Mouse (Mus musculus) limb, embryonic 14.5 days (tissue): ENCODE data around the gene Ghrl. TPM values are rescaled to one million over a fixed set of nuclear protein-coding genes. Genes with fewer than 3 reads are reported as not detected.

ENCODE experiments used
- ATAC-seq: fragments of 200-750 bp; cut with Nextera tagmentation; 2 replicates; pipeline ENCODE4 v1.8.0; 2017; ENCODE audit warnings: low read depth, moderate number of reproducible peaks, moderate TSS enrichment; ENCODE audit not compliant: low FRiP score
- DNase-seq: peaks from one replicate; pipeline ENCODE4 v3.0.0-alpha.2; 2015; ENCODE audit warnings: low spot score
- H3K27ac ChIP-seq: fragments of 300-500 bp; sonication (generic); replicated peaks from 2 replicates; pipeline ENCODE4 v1.5.1; 2014; ENCODE audit warnings: low read depth, mild to moderate bottlenecking, low read length, moderate library complexity, mixed read lengths
- H3K27me3 ChIP-seq: fragments of 300-500 bp; sonication (generic); 2 replicates; pipeline ENCODE4 v1.6.1; 2014; ENCODE audit warnings: low read length, mixed read lengths; ENCODE audit not compliant: control insufficient read depth, insufficient read depth
- H3K36me3 ChIP-seq: fragments of 300-500 bp; sonication (generic); 2 replicates; pipeline ENCODE4 v1.6.1; 2014; ENCODE audit warnings: mild to moderate bottlenecking, low read length, moderate library complexity, mixed read lengths; ENCODE audit not compliant: control insufficient read depth, insufficient read depth
- H3K4me1 ChIP-seq: fragments of 300-500 bp; sonication (generic); 2 replicates; pipeline ENCODE4 v1.6.1; 2014; ENCODE audit warnings: antibody characterized with exemption, low read length, mixed read lengths; ENCODE audit not compliant: control insufficient read depth, insufficient read depth
- H3K4me2 ChIP-seq: fragments of 300-500 bp; sonication (generic); replicated peaks from 2 replicates; pipeline ENCODE4 v1.6.1; 2014; ENCODE audit warnings: low read depth, mild to moderate bottlenecking, low read length, moderate library complexity; ENCODE audit not compliant: severe bottlenecking
- H3K4me3 ChIP-seq: fragments of 300-500 bp; sonication (generic); replicated peaks from 2 replicates; pipeline ENCODE4 v1.5.1; 2014; ENCODE audit warnings: low read length
- H3K9ac ChIP-seq: fragments of 300-500 bp; sonication (generic); 2 replicates; pipeline ENCODE4 v1.6.1; 2014; ENCODE audit warnings: mild to moderate bottlenecking, low read depth, low read length, moderate library complexity; ENCODE audit not compliant: severe bottlenecking
- H3K9me3 ChIP-seq: fragments of 300-500 bp; sonication (generic); 2 replicates; pipeline ENCODE4 v1.6.1; 2016; ENCODE audit warnings: low read length; ENCODE audit not compliant: control insufficient read depth
- POLR2A ChIP-seq: fragments of 200-500 bp; IDR thresholded peaks from 2 replicates; pipeline ENCODE4 v1.8.0; 2012; ENCODE audit warnings: inconsistent platforms, mild to moderate bottlenecking, moderate library complexity, borderline replicate concordance; ENCODE audit not compliant: insufficient read depth, insufficient read length; ENCODE audit errors: extremely low read depth
- WGBS: fragments of 180-500 bp; shearing (Covaris S2); extraction: QIAGEN DNeasy Blood & Tissue Kit; methylation state at CpG from one replicate; pipeline ENCODE4 v1.1.7; 2014; 5-methylcytosine and 5-hydroxymethylcytosine counted together
- polyA plus RNA-seq, 2 experiments: library from polyadenylated mRNA; depleted of rRNA in 1 of 2; stranded (reverse) in 1 of 2; unstranded in 1 of 2; fragments of >200 nt; fragmentation: Nextera tagmentation in 1 of 2; extraction: Ambion mirVana in 1 of 2; gene quantifications; 2 replicates each; pipeline versions ENCODE4 v1.2.1 to v1.2.3; 2012 to 2014

Gene Ghrl
- polyA plus RNA-seq, 2 experiments: 0.11 TPM; not detected in 1

- Histone ChIP-seq H3K27me3 (no peaks in the 10 kb centered on the region), H3K4me3 (peak within 1 kb of the TSS; percentile 66), H3K9me3 (no peaks in the 10 kb centered on the region), H3K4me2 (peak within 1 kb of the TSS; percentile 66), H3K4me1 (peaks cover 7% of the 10 kb centered on the region; the same call in 1 of the 2 replicates), H3K36me3 (peaks cover 23% of the 10 kb centered on the region), H3K27ac (peak within 1 kb of the TSS; percentile 58; the same call in 1 of the 2 replicates), H3K9ac (peak within 1 kb of the TSS; percentile 69)
- 8% methylated on average over 41 of the region's 41 CpGs for WGBS
- ATAC-seq (peak; percentile 87), DNase-seq (peak; percentile 85)
- 0 out of 2 replicates have a peak, but pooled peaks have one; percentile 39 for TF ChIP-seq POLR2A
Measured at GRCm38 (mm10) chr6:113740236-113741217, 20.8 kb upstream of the Ghrl start, which contains the start of gene Sec13. Sec13 (minus strand) TSS chr6:113740743.

DNA sequence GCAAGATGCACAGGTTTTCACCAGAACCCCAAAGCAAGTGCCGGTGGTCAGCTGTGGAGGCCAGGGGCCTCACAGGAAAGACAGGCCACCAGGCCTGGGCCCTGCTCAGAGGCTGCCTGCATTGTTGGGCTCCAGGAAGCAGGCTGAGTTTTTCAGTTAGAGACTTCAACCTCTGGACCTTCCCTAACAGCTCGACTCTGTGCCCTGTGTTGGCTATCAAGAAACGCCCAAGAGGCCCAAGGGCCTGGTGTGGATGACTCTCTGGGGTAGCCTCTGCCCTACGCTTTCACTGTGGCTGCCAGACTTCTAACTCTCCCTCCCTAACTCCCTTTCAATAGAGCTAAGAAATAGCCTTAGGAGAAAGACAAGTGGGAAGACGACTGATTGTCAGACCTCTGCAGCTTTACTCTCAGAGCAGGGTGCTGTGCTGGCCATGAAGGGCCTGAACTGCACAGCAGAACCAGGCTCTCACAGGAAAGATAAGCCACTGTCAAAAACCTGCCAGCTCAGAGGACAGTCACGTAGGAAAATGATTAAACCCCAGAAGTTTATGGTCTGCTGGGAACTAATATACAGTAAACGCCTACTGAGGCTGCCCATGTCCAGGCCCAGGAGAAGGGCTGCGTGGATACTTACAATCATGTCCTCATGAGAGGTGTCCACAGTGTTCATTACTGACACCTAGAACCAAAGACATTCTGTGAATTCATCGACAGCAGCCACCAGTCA lies 17.8 kb upstream of the Ghrl start:
- no peaks in the 10 kb centered on the region for H3K27me3 ChIP-seq
- TF ChIP-seq POLR2A: no peak
- no peak overlapping the region for H3K4me3 ChIP-seq
- ATAC-seq: no peak
- H3K9me3 ChIP-seq: no peaks in the 10 kb centered on the region
- no peak overlapping the region for H3K4me2 ChIP-seq
- no peak overlapping the region for H3K9ac ChIP-seq
- H3K27ac ChIP-seq: no peak overlapping the region
- DNase-seq: no peak
- 92% methylated on average over 9 of the region's 9 CpGs for WGBS
- peaks cover 52% of the 10 kb centered on the region for H3K36me3 ChIP-seq
- peaks cover 7% of the 10 kb centered on the region; the same call in 1 of the 2 replicates for H3K4me1 ChIP-seq

- Histone ChIP-seq H3K9me3 (no peaks in the 10 kb centered on the region), H3K9ac (no peak overlapping the region), H3K36me3 (peaks cover 97% of the 10 kb centered on the region), H3K27me3 (no peaks in the 10 kb centered on the region), H3K4me3 (no peak overlapping the region), H3K27ac (no peak overlapping the region), H3K4me1 (no peaks in the 10 kb centered on the region), H3K4me2 (no peak overlapping the region)
- 93% methylated on average over 3 of the region's 3 CpGs for WGBS
- ATAC-seq: no peak
- no peak for DNase-seq
- no peak for TF ChIP-seq POLR2A
Measured at GRCm38 (mm10) chr6:113731296-113731695, 11.6 kb upstream of the Ghrl start.

GRCm38 (mm10) chr6:113728181-113728580 lies 8.5 kb upstream of the Ghrl start:
- Histone ChIP-seq H3K36me3 (peaks cover 93% of the 10 kb centered on the region), H3K9ac (no peak overlapping the region), H3K27ac (no peak overlapping the region), H3K4me1 (no peaks in the 10 kb centered on the region), H3K27me3 (no peaks in the 10 kb centered on the region), H3K4me2 (no peak overlapping the region), H3K4me3 (no peak overlapping the region), H3K9me3 (no peaks in the 10 kb centered on the region)
- TF ChIP-seq POLR2A: no peak
- ATAC-seq (no peak), DNase-seq (no peak)
- WGBS: 90% methylated on average over 7 of the region's 7 CpGs

- H3K36me3 ChIP-seq: peaks cover 73% of the 10 kb centered on the region
- no peak overlapping the region for H3K4me2 ChIP-seq
- DNase-seq (no peak), ATAC-seq (no peak)
- TF ChIP-seq POLR2A: no peak
- no peaks in the 10 kb centered on the region for H3K27me3 ChIP-seq
- no peaks in the 10 kb centered on the region for H3K9me3 ChIP-seq
- H3K4me3 ChIP-seq: no peak overlapping the region
- H3K9ac ChIP-seq: no peak overlapping the region
- H3K4me1 ChIP-seq: no peaks in the 10 kb centered on the region
- 91% methylated on average over 4 of the region's 4 CpGs for WGBS
- H3K27ac ChIP-seq: no peak overlapping the region
Measured at GRCm38 (mm10) chr6:113721061-113721460, 1.4 kb upstream of the Ghrl start.
